18 mouse cellular contexts compared by ENCODE assay signal in the genomic region with DNA sequence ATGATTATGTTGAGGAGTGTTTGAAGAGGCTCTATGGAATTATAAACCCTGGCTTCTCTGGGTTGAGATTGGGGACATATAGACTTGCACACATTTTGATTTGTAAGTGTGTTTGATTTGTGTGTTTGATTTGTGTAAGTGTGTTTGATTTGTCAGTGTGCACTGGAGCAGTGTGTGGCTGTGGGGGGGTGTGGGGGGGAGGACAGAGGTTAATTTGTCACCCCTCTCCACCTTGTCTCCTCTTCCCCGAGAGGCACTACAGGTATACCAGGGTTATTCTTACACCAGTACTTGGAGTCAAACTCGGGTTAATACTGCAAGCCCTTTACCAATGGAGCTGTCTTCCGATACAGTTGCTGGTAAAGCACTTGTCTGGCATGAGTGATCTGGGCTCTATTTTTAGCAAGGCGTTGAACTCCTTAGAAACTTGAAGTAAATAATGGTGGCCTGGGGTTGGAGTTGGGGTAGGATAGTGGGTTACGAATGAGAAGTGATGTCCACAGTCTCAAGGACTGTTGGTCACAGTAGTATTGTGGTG. TPM values are rescaled to one million over a fixed set of nuclear protein-coding genes. Genes with fewer than 3 reads are reported as not detected.
DNase-seq lines count a peak whose midpoint lies in the region; ATAC-seq and TF ChIP-seq lines count a peak whose summit lies in the region.
"Had no signal": no experiment of that assay in that cellular context is flagged by ENCODE, and none has a peak within 500 bp of the region (broad histone marks: within the 10 kb centered on the region; RNA-seq: fewer than 3 reads in every experiment).

No protein-coding gene starts in this region.

- ATAC-seq in heart, embryonic 16.5 days (replicated peaks; ENCODE audit: extremely low read depth, insufficient read depth, low FRiP score), result no peak
- no peak for ATAC-seq in intestine, embryonic 14.5 days (replicated peaks; ENCODE audit: low FRiP score, low TSS enrichment, low read depth)
- peak; percentile 58 for ATAC-seq in intestine, embryonic 16.5 days
- no peak for ATAC-seq in erythroid progenitor cell, adult 5-6 weeks (replicated peaks; ENCODE audit: low FRiP score, poor library complexity, severe bottlenecking)

- 37% methylated on average over 5 of the region's 5 CpGs for WGBS in heart, embryonic 16.5 days
- WGBS in intestine, embryonic 14.5 days, result 58% methylated on average over 5 of the region's 5 CpGs
- 52% methylated on average over 5 of the region's 5 CpGs for WGBS in intestine, embryonic 16.5 days
- WGBS in small intestine, adult 2 months, result 39% methylated on average over 5 of the region's 5 CpGs

- 0 out of 2 replicates have a peak overlapping the region, but pooled peaks have one; percentile 13 for H3K4me2 ChIP-seq in heart, embryonic 16.5 days (ENCODE audit: low read depth, low read length)
- no peak overlapping the region for H3K4me2 ChIP-seq in intestine, embryonic 14.5 days (ENCODE audit: low read length)
- H3K4me2 ChIP-seq in intestine, embryonic 16.5 days (ENCODE audit: low read depth, low read length), result peak overlapping the region; percentile 13; the same call in 1 of the 2 replicates
- H3K4me2 ChIP-seq: embryonic facial prominence, embryonic 13.5 days; limb, embryonic 13.5 days; midbrain, embryonic 12.5 days had no signal

- no peak for TF ChIP-seq CTCF in small intestine, adult 2 months (IDR thresholded peaks at IDR 0.05; ENCODE audit: extremely low read depth, insufficient read length, insufficient replicate concordance, low read depth, low read length)

- DNase-seq in heart, postnatal 10 days, result no peak
- no peak for DNase-seq in intestine, embryonic 14.5 days (ENCODE audit: low spot score)
- DNase-seq in left cerebral cortex, postnatal 10 days (ENCODE audit: extremely low spot score in 1 of 2, low spot score in 2 of 2), result no peak
- DNase-seq: cerebellum, adult 11-12 months; gastrocnemius, postnatal 25 days; heart, postnatal 4 days; lung, postnatal 4 days; right cerebral cortex, adult 18-20 months had no signal

- TF ChIP-seq POLR2A in small intestine, adult 2 months (IDR thresholded peaks at IDR 0.05; ENCODE audit: low read depth, low read length), result no peak

- H3K27me3 ChIP-seq in heart, embryonic 16.5 days (ENCODE audit: control insufficient read depth, insufficient read depth, low read length), result no peaks in the 10 kb centered on the region
- H3K27me3 ChIP-seq in intestine, embryonic 14.5 days (replicated peaks; ENCODE audit: control insufficient read depth, insufficient read depth, low read length), result no peaks in the 10 kb centered on the region
- no peaks in the 10 kb centered on the region for H3K27me3 ChIP-seq in intestine, embryonic 16.5 days (replicated peaks; ENCODE audit: control insufficient read depth, insufficient read depth, low read length)
- no peaks in the 10 kb centered on the region for H3K27me3 ChIP-seq in small intestine, adult 2 months (ENCODE audit: control insufficient read depth, insufficient read depth, low read length)
- H3K27me3 ChIP-seq: embryonic facial prominence, embryonic 13.5 days; limb, embryonic 13.5 days; midbrain, embryonic 12.5 days had no signal

- no peaks in the 10 kb centered on the region for H3K36me3 ChIP-seq in heart, embryonic 16.5 days (ENCODE audit: control insufficient read depth, insufficient read depth)
- H3K36me3 ChIP-seq in intestine, embryonic 14.5 days (ENCODE audit: control insufficient read depth, insufficient read depth, low read length), result no peaks in the 10 kb centered on the region
- H3K36me3 ChIP-seq in intestine, embryonic 16.5 days (ENCODE audit: control insufficient read depth, insufficient read depth, low read length), result no peaks in the 10 kb centered on the region
- H3K36me3 ChIP-seq in small intestine, adult 2 months (ENCODE audit: control insufficient read depth, insufficient read depth, low read length), result no peaks in the 10 kb centered on the region
- H3K36me3 ChIP-seq: embryonic facial prominence, embryonic 13.5 days; limb, embryonic 13.5 days; midbrain, embryonic 12.5 days had no signal

- H3K4me3 ChIP-seq in heart, embryonic 16.5 days (ENCODE audit: low read length), result no peak overlapping the region
- no peak overlapping the region for H3K4me3 ChIP-seq in intestine, embryonic 14.5 days (ENCODE audit: low read depth, low read length)
- no peak overlapping the region for H3K4me3 ChIP-seq in intestine, embryonic 16.5 days (ENCODE audit: low read length)
- no peak overlapping the region for H3K4me3 ChIP-seq in small intestine, adult 2 months (ENCODE audit: low read depth, low read length)
- H3K4me3 ChIP-seq: embryonic facial prominence, embryonic 13.5 days; limb, embryonic 13.5 days; midbrain, embryonic 12.5 days; myocyte had no signal

- H3K27ac ChIP-seq in heart, embryonic 16.5 days (ENCODE audit: low read length), result 0 out of 2 replicates have a peak overlapping the region, but pooled peaks have one; percentile 20
- peak overlapping the region; percentile 38 for H3K27ac ChIP-seq in intestine, embryonic 14.5 days (ENCODE audit: low read depth)
- H3K27ac ChIP-seq in intestine, embryonic 16.5 days (ENCODE audit: low read length), result peak overlapping the region; percentile 90
- H3K27ac ChIP-seq in small intestine, adult 2 months (ENCODE audit: insufficient read depth, low read depth, low read length), result peak overlapping the region; percentile 98
- H3K27ac ChIP-seq: embryonic facial prominence, embryonic 13.5 days; limb, embryonic 13.5 days; midbrain, embryonic 12.5 days had no signal

- intact Hi-C loops in heart, postnatal 10 days (cut with DNase I), result no loop called here
- intact Hi-C loops in left cerebral cortex, postnatal 10 days (cut with DNase I), result no loop called here

- peaks cover 24% of the 10 kb centered on the region for H3K4me1 ChIP-seq in heart, embryonic 16.5 days (ENCODE audit: control insufficient read depth, insufficient read depth, low read length)
- peaks cover 8% of the 10 kb centered on the region for H3K4me1 ChIP-seq in intestine, embryonic 14.5 days (replicated peaks; ENCODE audit: control insufficient read depth, insufficient read depth, low read length)
- peaks cover 11% of the 10 kb centered on the region for H3K4me1 ChIP-seq in intestine, embryonic 16.5 days (ENCODE audit: control insufficient read depth, insufficient read depth, low read length)
- H3K4me1 ChIP-seq in small intestine, adult 2 months (ENCODE audit: control insufficient read depth, insufficient read depth, insufficient read length, low read length), result peaks cover 31% of the 10 kb centered on the region

- no peak overlapping the region for H3K9ac ChIP-seq in heart, embryonic 16.5 days (ENCODE audit: low read length)
- no peak overlapping the region for H3K9ac ChIP-seq in intestine, embryonic 14.5 days (ENCODE audit: low read length)
- H3K9ac ChIP-seq in intestine, embryonic 16.5 days (ENCODE audit: low read depth, low read length), result no peak overlapping the region
- H3K9ac ChIP-seq: embryonic facial prominence, embryonic 13.5 days; limb, embryonic 13.5 days; midbrain, embryonic 12.5 days had no signal

- H3K9me3 ChIP-seq in heart, embryonic 16.5 days (replicated peaks; ENCODE audit: control insufficient read depth, low read length), result no peaks in the 10 kb centered on the region
- H3K9me3 ChIP-seq in intestine, embryonic 14.5 days (ENCODE audit: control insufficient read depth, low read length), result no peaks in the 10 kb centered on the region
- no peaks in the 10 kb centered on the region for H3K9me3 ChIP-seq in intestine, embryonic 16.5 days (ENCODE audit: control insufficient read depth, low read length)
- H3K9me3 ChIP-seq: embryonic facial prominence, embryonic 13.5 days; G1E; limb, embryonic 13.5 days; midbrain, embryonic 12.5 days had no signal

RNA-seq across cellular contexts. Expression of gene Kyat1, which starts 5.2 kb away (rescaled TPM):
- 26.9 and 28.1 TPM in 2 replicates for polyA plus RNA-seq in heart, embryonic 16.5 days (2015; fragmentation: Nextera tagmentation; extraction: Ambion mirVana)
- total RNA-seq in heart, postnatal 10 days (2021), result 10 to 100 TPM; 44.5 to 44.6 TPM
- 13.0 and 15.6 TPM in 2 replicates for polyA plus RNA-seq in intestine, embryonic 14.5 days (2014; fragmentation: Nextera tagmentation; extraction: Ambion mirVana)
- polyA plus RNA-seq in intestine, embryonic 16.5 days (2015; fragmentation: Nextera tagmentation; extraction: Ambion mirVana), result 24.6 and 28.9 TPM in 2 replicates
- polyA plus RNA-seq in small intestine, adult 2 months (2012; rRNA removed), result 14.9 and 77.0 TPM in 2 replicates
- total RNA-seq in erythroid progenitor cell, adult 5-6 weeks (2015; ENCODE audit: low replicate concordance), result 3.2 TPM in 1 of 2 replicates, not detected in the other
- 1.8 and 2.3 TPM in 2 replicates for total RNA-seq in erythroid progenitor cell, adult 5-6 weeks (2017; ENCODE audit: low replicate concordance)
- 10 to 100 TPM; 13.1 to 15.8 TPM for total RNA-seq in left cerebral cortex, postnatal 10 days (2021)

RNA-seq across cellular contexts. Expression of gene Spout1, which starts 22.2 kb away (rescaled TPM):
- polyA plus RNA-seq in heart, embryonic 16.5 days (2015; fragmentation: Nextera tagmentation; extraction: Ambion mirVana), result 31.5 and 34.3 TPM in 2 replicates
- 1 to 10 TPM; 7.0 to 7.1 TPM for total RNA-seq in heart, postnatal 10 days (2021)
- polyA plus RNA-seq in intestine, embryonic 14.5 days (2014; fragmentation: Nextera tagmentation; extraction: Ambion mirVana), result 71.1 and 74.1 TPM in 2 replicates
- 59.5 and 62.6 TPM in 2 replicates for polyA plus RNA-seq in intestine, embryonic 16.5 days (2015; fragmentation: Nextera tagmentation; extraction: Ambion mirVana)
- 10.9 and 16.8 TPM in 2 replicates for polyA plus RNA-seq in small intestine, adult 2 months (2012; rRNA removed)
- total RNA-seq in erythroid progenitor cell, adult 5-6 weeks (2015; ENCODE audit: low replicate concordance), result 2.9 and 10.5 TPM in 2 replicates
- total RNA-seq in erythroid progenitor cell, adult 5-6 weeks (2017; ENCODE audit: low replicate concordance), result 3.5 and 7.6 TPM in 2 replicates
- 10 to 100 TPM; 37.0 to 40.3 TPM for total RNA-seq in left cerebral cortex, postnatal 10 days (2021)

RNA-seq across cellular contexts. Expression of gene Endog, which starts 29.2 kb away (rescaled TPM):
- polyA plus RNA-seq in heart, embryonic 16.5 days (2015; fragmentation: Nextera tagmentation; extraction: Ambion mirVana), result 37.4 and 40.0 TPM in 2 replicates
- 10 to 100 TPM; 59.1 to 60.2 TPM for total RNA-seq in heart, postnatal 10 days (2021)
- 30.7 and 38.7 TPM in 2 replicates for polyA plus RNA-seq in intestine, embryonic 14.5 days (2014; fragmentation: Nextera tagmentation; extraction: Ambion mirVana)
- 42.5 and 45.5 TPM in 2 replicates for polyA plus RNA-seq in intestine, embryonic 16.5 days (2015; fragmentation: Nextera tagmentation; extraction: Ambion mirVana)
- polyA plus RNA-seq in small intestine, adult 2 months (2012; rRNA removed), result 109 and 147 TPM in 2 replicates
- total RNA-seq in erythroid progenitor cell, adult 5-6 weeks (2015; ENCODE audit: low replicate concordance), result not detected in 2 replicates
- 1.7 TPM in 1 of 2 replicates, not detected in the other for total RNA-seq in erythroid progenitor cell, adult 5-6 weeks (2017; ENCODE audit: low replicate concordance)
- total RNA-seq in left cerebral cortex, postnatal 10 days (2021), result 10 to 100 TPM; 18.6 to 23.3 TPM

RNA-seq across cellular contexts. Expression of gene Lrrc8a, which starts 37.1 kb away (rescaled TPM):
- polyA plus RNA-seq in heart, embryonic 16.5 days (2015; fragmentation: Nextera tagmentation; extraction: Ambion mirVana), result 39.4 and 42.6 TPM in 2 replicates
- total RNA-seq in heart, postnatal 10 days (2021), result 10 to 100 TPM; 72.1 to 91.7 TPM
- polyA plus RNA-seq in intestine, embryonic 14.5 days (2014; fragmentation: Nextera tagmentation; extraction: Ambion mirVana), result 43.3 and 43.7 TPM in 2 replicates
- polyA plus RNA-seq in intestine, embryonic 16.5 days (2015; fragmentation: Nextera tagmentation; extraction: Ambion mirVana), result 37.4 and 40.1 TPM in 2 replicates
- polyA plus RNA-seq in small intestine, adult 2 months (2012; rRNA removed), result 17.9 and 27.4 TPM in 2 replicates
- 9.6 and 11.9 TPM in 2 replicates for total RNA-seq in erythroid progenitor cell, adult 5-6 weeks (2015; ENCODE audit: low replicate concordance)
- 6.9 and 10.7 TPM in 2 replicates for total RNA-seq in erythroid progenitor cell, adult 5-6 weeks (2017; ENCODE audit: low replicate concordance)
- total RNA-seq in left cerebral cortex, postnatal 10 days (2021), result 10 to 100 TPM; 47.8 to 51.9 TPM

RNA-seq across cellular contexts. Expression of gene Gm28035, which starts 39.9 kb away (rescaled TPM):
- 0.22 and 0.40 TPM in 2 replicates for polyA plus RNA-seq in heart, embryonic 16.5 days (2015; fragmentation: Nextera tagmentation; extraction: Ambion mirVana)
- total RNA-seq in heart, postnatal 10 days (2021), result 1 to 10 TPM; 1.3 to 2.7 TPM
- 0.05 and 0.28 TPM in 2 replicates for polyA plus RNA-seq in intestine, embryonic 14.5 days (2014; fragmentation: Nextera tagmentation; extraction: Ambion mirVana)
- polyA plus RNA-seq in intestine, embryonic 16.5 days (2015; fragmentation: Nextera tagmentation; extraction: Ambion mirVana), result 0.11 and 0.24 TPM in 2 replicates
- 3.1 and 6.1 TPM in 2 replicates for polyA plus RNA-seq in small intestine, adult 2 months (2012; rRNA removed)
- not detected in 2 replicates for total RNA-seq in erythroid progenitor cell, adult 5-6 weeks (2015; ENCODE audit: low replicate concordance)
- 0.13 TPM in 1 of 2 replicates, not detected in the other for total RNA-seq in erythroid progenitor cell, adult 5-6 weeks (2017; ENCODE audit: low replicate concordance)
- total RNA-seq in left cerebral cortex, postnatal 10 days (2021), result 1 to 10 TPM; 6.3 to 7.3 TPM
- total RNA-seq: common myeloid progenitor, adult 5-6 weeks had no signal

Comparison
In these comparisons a context has a peak if more than half of its experiments do, and no peak if none do; other contexts are left out.
1. H3K27ac ChIP-seq: peak in every context shown above with its lines; median percentile 98 in small intestine, adult 2 months; 90 in intestine, embryonic 16.5 days; 38 in intestine, embryonic 14.5 days; 20 in heart, embryonic 16.5 days.